Mouse (Mus musculus) layer of hippocampus, adult 9-11 months (tissue): ENCODE results near the gene Stxbp6.
"Not testable (repeated sequence)": the region's sequence is repeated elsewhere in the genome, so short reads cannot be mapped to it uniquely, and the experiment has no call there.

Source experiments
- DNase-seq: peaks from one replicate; pipeline ENCODE4 v3.0.0; 2022

The Stxbp6 gene

DNA sequence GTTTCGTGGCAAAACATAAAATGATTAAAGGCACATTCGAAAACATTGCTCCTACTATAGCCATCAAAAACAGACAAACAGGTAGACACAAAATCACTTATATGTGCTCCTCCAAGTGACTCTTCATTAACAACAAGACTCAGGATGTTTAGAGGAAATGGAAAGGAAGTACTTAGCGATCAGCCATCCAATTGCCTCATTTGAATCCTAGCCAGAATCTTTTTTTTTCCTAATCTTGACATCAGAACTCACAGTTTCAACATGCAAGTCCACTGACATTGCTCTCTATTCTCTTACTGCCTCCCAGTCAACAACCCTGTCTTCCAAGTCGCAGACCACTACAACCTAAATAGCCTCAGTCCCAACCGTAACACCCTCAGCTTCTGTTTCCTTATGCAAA, 21.2 kb downstream of the Stxbp6 start:
- no peak for DNase-seq

DNA sequence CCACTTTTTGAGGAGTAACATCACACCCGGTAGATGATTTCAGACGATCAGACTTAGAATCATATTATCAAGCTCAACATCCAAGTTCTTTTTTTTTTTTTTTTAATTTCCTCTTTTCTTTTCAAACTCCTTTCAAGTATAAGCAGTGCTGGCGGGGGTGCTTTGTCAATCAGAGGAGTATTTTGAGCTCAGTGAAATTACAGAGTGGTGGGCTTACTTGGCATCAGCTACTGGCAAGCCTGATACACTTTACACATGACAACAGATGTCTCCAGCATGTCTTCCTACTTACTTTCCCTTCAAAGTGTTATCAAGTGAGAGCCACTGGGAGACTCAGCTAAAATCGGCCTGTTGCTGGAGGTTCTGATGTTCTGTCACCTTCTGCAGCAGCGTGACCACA, 21.6 kb downstream of the Stxbp6 start:
- no peak for DNase-seq

DNA sequence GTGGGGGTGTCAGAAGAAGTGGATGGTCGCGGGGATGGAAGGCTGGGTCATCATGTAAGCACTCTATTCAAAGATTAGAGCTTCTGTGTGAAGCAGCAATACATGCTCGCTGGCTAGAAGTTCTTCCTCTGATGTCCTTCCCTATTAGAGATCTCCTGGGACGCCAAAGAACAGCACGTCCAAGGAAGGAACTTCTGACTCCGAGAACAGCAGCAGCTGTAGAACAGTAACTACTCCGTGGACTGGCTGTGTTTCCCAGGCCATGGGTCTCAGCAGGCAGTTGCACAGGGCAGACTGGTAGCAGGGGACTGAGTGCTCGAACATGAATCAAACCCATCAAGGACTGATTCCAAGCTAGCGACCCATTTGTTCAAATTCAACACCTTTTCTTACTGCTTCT, 24.6 kb downstream of the Stxbp6 start:
- DNase-seq: no peak

DNA sequence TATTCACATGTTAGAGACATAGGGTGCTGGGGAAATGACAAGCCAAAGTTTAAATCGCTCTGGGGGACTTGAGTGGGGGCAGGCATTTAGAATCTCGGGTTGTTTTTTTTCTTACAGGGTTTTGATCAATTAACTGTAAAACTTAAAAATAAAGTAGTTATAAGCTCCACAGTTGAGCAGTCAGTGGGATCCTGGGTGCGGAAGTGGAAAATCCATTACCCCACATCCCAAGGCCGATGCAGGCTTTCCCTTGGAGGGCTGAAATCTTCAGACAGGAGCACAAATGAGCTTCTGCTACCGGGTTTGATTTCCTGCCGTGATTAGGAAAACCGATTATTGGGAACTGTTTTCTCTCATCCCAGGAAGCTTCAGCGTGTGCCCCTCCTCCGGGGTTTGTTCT, 26.8 kb downstream of the Stxbp6 start:
- DNase-seq: not testable (repeated sequence)

DNA sequence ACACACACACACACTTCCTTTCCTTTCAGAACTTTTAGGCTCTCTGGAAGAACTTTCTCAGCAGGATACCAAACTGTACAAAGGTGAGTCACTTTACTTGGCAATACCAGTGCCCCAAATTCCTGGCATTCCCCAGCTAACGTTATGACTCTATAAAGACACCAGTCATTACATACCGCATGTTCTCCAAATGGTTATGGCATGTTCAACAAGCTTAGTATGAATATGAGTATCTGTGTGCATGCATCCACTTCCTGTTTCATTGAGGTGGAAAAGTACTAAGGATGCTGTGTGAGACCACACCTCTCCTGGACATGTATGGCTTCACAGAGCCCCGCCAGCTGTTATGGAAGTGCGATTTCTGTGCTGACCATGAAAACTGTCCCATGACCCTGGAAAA, 27.3 kb downstream of the Stxbp6 start:
- no peak for DNase-seq

DNA sequence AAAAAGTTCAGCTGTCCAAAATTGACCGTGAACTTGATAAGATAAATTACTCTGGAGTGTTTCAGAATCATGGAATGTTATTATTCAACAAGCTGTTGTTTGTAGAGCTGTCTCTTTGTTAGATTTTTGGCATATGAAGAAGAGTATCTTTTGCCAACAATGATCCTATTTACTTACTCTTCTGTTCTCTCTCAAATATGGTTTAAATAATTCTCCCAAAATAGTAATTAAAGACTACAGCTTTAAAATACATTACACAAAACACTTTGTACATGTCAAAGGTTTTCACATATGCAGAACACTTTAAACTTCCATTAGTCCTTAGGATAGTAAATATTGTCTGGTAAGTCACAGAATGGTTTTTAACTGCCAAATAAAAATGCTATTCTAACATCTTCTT, 29.9 kb downstream of the Stxbp6 start:
- DNase-seq: no peak

DNA sequence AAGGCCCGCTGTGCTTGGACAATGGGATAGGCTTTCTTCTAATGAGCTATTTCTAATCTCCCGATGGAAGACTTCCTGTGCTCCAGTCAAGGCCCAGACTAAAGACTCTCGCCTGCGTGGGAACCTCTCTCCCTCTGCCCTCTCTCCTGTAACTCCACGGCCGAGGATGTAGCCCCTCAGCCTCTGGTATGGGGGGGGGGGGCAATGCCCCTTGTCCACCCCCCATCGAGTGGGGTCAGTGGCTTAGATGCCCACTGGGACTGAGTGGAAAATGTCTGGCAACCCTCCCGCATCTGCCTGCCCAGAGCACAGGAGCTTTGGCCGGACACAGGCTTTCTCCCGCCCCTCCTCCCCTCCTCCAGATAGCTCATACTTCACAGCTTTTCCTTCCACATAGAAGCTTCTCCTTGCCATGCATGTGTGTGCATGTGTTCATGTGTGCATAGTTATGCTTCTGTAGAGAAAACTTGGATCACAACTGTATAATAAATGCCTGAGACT, 31.9 kb downstream of the Stxbp6 start:
- DNase-seq: no peak

DNA sequence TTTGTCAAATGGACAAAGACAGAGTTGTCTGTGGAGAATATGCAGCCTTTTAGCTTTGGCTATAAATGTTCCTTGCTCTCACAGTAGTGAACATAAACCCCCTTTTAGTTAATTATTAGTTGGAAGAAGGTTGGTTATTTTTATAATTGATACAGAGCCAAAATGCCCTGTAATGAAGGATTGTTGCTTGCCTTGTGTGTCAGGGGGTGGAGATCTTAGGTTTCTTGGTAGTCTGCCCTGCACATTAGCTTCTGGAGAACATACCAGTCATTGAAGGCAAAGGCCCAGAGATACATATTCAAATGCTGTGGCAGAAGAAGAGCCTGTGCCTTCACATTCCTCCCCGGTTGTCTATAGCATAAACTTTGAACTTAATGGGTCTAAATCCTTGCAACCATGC, 37.0 kb downstream of the Stxbp6 start:
- DNase-seq: no peak

DNA sequence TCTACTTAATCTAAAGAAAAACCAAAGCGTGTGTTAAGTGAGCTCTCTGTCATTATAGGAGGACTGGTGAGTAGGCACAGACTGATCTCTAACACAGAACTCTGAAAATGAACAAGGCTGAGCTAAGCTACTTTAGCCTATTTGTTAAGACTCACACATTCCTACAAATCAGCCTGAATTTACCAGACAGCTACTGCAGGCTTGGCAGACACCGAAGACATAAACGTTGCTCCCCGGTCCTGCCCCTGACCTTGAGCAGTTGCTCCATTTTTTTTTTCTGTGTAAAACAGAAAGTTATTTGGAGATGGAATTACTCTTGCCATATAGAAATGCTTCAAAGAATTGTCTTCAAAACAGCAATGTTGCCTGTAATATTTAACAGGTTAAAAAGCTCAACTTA, 37.4 kb downstream of the Stxbp6 start:
- DNase-seq: no peak

DNA sequence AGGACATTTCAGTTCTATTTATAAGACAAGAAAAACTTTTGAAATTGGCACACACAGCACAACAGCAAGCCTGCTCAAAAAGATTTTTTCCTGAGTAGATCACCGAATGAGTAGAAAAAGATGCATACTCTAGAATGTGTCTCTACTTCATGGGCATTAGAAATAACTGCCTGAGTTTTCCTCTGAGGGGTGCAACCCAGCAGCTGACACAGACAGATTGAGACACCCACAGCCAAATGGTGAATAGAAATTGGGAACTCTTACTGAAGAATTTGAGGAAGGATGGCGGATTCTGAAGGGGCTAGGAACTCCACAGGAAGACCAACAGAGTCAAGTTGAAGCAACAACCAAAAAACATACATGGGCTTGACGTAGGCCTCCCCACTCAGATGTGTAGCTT, 43.8 kb downstream of the Stxbp6 start:
- DNase-seq: peak; percentile 56

DNA sequence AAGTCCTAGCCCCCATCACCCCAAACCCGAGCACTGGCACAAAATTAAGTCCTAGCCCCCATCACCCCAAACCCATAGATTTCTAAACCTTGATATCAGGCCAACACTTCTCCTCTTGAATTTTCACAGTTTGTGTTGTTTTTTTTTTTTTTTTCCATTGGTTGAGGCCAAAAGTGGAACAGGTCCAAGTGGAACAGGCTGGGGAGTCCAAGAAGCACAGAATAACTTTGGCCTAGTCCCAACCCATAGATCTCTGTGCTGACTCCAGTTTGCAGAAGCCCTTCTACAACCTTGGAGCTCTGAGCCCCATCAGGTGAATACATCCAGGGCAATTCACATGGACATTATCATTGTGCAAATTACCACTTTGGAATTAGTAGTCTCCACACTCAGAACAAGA, 48.2 kb downstream of the Stxbp6 start:
- DNase-seq: no peak

DNA sequence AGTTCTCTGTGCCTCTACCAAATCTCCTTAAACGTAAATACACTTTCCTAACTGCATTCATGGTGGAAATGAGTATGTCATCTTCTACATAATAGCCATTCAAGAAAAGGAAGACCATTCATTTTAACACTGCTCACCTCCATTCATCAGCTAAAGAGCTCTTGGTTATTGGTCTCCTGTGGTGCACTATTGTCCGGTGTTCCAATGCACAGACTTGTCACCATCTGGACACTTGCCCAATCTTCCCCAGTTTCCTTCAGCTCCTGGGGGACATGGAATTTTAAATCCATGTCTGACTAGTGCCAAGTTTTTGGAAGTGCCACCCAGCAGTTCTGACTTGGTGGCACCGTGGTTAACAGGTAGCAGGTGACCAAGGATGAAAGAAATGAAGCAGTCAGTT, 54.5 kb downstream of the Stxbp6 start:
- no peak for DNase-seq

DNA sequence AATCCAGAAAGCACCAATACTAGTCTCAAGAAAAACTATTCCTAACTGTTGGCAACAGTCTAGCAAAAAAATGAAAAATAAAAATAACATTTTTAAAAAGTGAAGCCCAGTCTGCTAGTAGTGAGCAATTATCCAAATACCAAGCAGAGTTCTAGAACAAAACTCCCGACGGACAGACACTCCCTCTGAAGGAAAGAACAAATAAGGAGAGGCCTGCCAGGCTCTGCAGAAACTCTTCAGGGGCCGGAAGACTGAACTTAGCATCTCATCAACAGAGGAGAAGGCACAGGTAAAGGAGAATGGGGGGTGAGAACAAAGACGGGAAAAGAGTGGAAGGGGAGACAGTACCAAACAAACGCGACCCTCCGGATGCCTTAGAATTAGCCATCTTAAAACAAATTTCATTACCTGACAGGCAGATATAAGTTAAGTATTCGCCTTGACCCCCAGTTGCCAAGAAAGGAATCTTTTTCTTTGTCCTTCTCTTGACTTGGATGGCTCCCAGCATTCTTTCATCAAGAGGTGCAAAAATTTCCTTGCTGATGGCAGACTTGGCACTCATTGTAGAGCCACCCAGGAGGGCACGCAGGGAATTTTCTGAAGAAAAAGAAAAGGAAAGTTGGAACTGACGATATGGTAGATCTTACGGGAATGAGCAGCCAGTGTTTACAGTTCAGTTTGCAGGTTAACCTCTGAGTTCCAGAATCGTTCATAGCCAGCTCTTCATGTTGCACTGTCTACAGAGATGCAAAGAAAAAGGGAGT, 55.3 kb downstream of the Stxbp6 start:
- DNase-seq: no peak

DNA sequence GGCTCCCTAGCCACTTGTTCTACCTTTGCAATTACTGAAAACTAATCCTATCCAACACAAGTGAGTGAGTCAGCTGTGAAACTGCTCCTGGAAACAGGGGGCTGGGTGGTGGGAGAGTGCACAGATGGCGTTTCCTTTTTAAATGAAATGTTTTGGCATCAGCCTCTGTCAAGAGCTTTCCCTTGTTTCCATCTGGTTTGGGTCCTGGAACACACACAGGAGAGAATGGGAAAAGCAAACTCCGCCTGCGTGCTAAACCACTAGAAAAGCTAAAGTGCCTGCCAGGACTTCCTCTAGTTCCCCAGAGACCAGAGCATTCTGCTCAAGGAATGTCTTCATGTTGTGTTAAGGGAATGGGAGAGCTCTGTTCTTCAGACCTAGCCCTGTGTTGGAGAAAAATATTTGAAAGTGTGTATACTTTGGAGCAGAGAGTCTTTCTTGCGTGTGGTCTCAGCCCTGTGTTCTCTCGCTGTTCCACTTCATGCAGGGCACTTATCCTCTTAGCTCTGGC, 61.2 kb downstream of the Stxbp6 start:
- peak; percentile 89 for DNase-seq

DNA sequence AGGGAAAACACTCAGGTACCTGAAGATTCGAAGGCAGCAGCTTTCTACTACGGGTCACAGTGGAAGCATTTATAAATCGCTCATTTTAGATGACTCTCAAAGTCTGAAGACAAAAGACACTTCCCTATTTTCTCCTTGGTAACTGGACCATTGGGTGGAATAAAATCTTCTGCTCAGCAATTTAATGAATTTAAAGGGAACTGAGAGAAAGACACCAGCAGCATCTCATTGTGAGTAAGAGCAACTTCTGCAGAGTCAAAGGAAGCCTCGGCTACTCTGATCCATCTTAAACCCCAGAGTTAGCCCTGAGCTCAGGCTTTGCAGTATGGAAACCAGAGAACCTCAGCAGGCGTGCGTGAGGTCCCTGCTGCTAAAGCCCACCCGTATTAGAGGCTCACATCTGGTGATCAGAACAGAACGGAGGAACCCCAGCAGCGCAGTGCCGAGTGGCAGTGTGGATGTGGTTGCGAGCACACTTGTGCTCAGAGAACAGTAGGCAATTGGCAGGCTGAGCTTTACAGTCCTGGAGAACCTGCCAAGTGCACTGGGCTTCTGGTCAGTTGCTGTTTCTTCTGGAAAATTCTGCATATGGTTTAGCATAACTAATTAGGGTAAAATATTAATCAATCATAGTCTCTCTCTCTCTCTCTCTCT, 62.9 kb downstream of the Stxbp6 start:
- DNase-seq: no peak

DNA sequence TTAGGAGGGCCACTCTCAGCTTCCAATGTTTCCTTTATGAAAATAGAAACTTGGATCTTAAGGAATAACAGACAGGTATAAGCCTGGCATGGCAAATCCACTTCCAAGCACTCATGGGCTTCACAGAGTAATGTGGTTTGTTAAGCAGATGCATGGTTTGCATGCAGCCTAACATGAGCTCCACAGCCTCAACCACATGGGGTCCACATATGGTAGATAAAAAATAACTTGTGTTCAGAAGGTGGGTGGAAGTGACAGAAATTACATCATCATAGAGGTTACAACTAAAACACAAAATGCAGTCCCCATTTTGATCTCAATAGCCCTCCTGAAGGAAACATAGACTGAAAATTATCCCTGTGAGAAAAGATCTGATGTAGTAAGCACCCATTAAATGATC, 63.5 kb downstream of the Stxbp6 start:
- peak; percentile 66 for DNase-seq

DNA sequence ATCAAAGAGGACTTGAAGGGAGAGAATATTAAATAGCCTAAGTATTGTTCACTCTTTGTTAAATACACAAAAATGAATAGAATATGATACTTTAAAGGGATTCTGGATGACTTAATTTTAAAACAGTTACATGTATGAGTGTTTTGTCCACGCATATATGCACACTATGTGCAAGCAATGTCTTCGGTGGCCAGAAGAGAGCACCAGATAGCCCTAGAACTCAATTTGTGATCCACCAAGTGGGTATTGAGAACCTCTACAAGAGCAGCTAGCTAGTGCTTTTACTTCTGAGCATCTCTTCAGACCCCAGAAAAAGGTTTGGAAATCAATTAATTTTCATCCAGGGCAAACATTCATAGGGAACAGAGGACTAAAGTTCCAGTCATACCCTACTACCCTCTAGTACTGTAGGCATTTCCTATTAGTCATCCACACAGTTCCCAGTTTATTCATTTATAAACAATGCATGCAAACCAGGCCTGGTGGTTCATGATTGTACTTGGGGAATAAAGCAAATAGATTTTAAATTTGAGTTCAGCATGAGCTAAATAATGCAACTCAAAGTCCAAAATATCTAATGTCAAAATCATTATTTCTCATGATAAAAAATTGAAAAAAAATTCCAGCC, 64.4 kb downstream of the Stxbp6 start:
- no peak for DNase-seq

DNA sequence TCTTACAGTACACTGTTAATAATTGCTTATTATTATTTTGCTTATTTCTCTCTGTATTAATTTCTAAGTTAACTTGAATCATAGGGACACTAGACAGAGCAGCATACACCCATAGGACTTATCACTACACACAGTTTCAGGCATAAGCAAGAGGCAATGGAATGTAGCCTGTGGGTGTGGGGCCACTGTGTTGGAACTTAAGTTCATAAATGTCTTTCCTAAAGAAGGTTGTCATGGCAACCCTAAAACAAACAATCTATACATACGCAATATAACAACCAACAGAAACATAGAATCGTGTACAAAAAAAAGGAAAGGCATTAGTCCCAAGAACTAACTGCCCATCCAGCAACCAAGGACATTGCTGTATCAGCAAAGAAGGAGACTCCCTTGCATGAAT, 67.9 kb downstream of the Stxbp6 start:
- no peak for DNase-seq

DNA sequence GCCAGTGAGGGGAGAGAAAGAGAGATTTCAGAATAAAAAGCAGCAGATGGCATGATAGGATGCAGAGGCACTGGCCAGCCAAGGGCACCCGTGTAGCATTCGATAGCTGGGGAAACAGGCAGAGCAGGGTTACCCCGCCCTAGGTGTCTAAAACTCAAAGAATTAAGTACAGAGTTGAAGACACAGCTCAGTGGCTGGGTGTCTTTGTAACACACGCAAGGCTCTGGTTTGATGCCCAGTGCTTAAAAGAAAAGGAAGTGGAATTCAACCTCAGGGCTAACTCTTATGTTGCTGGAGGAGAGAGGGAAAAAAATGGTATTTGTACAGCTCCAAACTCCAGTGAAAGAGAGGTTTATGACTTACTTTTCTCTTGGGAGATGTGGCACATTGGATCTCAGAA, 68.5 kb downstream of the Stxbp6 start:
- no peak for DNase-seq

DNA sequence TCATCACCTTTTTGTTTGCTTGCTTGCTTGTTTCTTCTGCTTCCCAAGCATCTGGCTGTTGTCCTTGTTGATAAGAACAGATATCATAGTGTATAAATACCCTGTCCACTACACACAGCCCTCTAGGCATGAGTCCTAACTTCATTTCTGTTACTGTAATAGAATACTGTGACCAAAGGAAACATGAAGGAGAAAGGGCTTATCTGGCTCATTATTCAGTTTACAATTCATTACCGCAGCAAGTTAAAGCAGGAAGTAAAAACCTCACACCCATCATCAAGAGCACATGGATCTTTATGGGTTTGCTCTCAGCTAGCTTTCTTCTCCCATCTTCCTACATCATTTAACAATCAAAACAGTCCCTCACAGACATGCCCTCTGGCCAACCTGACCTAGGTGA, 72.5 kb downstream of the Stxbp6 start:
- no peak for DNase-seq

DNA sequence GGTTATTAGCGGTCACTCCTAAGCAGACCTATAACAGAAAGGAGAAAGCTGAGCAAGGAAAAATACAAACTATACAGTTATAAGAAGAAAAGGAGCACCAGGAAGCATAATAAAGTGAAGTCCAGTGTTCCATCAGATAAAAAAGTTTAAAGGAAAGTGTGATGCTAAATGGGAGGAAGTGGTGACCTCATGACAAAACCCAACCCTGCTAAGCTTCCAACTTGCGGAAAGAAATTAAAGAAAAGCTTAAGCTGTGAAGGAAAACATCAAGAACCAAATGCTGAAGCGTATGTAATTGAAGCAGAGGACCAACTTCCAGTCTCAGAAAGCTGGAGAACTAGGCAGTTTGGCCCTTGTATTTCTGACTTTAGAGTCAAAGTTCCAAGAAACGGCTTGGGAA, 77.1 kb downstream of the Stxbp6 start:
- no peak for DNase-seq

DNA sequence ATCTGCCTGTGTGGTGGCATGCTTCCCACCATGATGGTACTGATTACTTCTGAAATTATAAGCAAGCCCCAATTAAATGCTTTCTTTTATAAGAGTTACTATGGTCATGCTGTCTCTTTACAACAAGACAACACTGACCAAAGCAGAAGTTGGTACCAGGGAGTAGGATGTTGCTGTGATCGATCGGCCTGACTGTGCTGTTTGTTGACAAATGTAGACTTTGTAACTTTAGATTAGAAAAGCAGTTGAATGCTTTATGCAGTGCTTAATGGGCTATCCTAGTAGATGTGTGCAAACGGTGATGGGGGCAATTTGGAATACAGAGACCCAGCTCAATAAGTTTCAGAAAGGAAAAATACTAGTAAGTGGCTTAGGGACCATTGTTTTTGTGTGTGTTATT, 77.6 kb downstream of the Stxbp6 start:
- no peak for DNase-seq

DNA sequence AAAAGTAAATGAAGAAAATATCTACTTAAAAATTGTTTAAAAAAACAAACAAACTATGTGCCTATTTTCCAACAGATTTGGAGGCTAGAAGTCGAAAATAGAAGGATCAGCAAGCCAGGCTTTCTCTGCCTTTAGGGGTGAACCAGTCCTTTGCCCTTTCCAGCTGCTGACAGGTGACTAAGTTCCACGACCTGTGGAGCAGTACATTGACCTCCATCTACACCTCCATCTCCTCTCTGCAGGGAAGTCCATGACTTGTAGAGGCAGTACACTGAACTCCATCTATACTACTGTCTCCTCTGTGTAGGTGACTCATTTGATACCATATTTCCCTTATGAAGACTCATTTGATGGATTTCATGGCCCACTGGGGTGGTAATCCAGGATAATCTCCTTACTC, 78.2 kb downstream of the Stxbp6 start:
- DNase-seq: no peak

DNA sequence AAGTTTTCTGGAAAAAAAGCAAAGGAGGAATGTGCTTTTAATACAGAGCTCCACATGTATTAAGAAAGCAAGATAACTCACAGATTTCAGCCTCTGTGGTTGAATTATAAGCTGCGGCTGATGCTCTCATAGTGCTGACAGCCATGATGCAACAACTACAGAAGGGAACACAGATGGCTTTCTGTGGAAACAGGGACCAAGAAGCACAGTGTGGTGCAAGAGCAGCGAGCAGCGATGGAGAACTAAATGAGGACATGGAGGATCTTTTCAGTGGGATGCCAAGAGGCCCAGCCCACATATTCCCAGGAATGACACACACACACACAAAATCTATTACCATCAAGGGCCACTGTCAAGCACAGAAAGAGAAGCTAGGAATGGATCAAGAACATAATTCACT, 81.1 kb downstream of the Stxbp6 start:
- peak; percentile 92 for DNase-seq
